Mouse (Mus musculus): ENCODE results near the gene Hist1h3f. TPM values are rescaled to one million over a fixed set of nuclear protein-coding genes. Genes with fewer than 3 reads are reported as not detected.
"Not testable (repeated sequence)": the region's sequence is repeated elsewhere in the genome, so short reads cannot be mapped to it uniquely, and the experiment has no call there.

The Hist1h3f gene
- total and polyA plus RNA-seq, 3 experiments: 0.94 to 5.5 (median 5.1) TPM

GRCm38 (mm10) chr13:23536076-23536822 lies 7.6 kb upstream of the Hist1h3f start:
- Histone ChIP-seq H3K27me3 (ENCODE audit: control insufficient read depth, insufficient read depth, low read length) (no peaks in the 10 kb centered on the region), H3K9ac (ENCODE audit: low read depth, low read length) (no peak overlapping the region), H3K27ac (no peak overlapping the region), H3K36me3 (ENCODE audit: control insufficient read depth, insufficient read depth, low read length) (peaks cover 14% of the 10 kb centered on the region), H3K4me3 (no peak overlapping the region), H3K79me2 (replicated peaks; ENCODE audit: control insufficient read depth, insufficient read depth, low read length) (no peaks in the 10 kb centered on the region), H3K4me1 (ENCODE audit: control insufficient read depth, insufficient read depth, low read length) (peaks cover 4% of the 10 kb centered on the region)
- 33% methylated on average over 7 of the region's 7 CpGs for WGBS
- intact Hi-C loops (cut with DNase I): no loop called here
- DNase-seq: no peak
- TF ChIP-seq CTCF (IDR thresholded peaks at IDR 0.05): no peak
- TF ChIP-seq EP300 (IDR thresholded peaks at IDR 0.05; ENCODE audit: insufficient read depth, low read depth, low read length): no peak
- TF ChIP-seq POLR2A (IDR thresholded peaks at IDR 0.05; ENCODE audit: insufficient read depth, low read depth, low read length): no peak

- H3K4me1 ChIP-seq (ENCODE audit: control insufficient read depth, insufficient read depth, low read length): peaks cover 4% of the 10 kb centered on the region
- peaks cover 13% of the 10 kb centered on the region for H3K36me3 ChIP-seq (ENCODE audit: control insufficient read depth, insufficient read depth, low read length)
- DNase-seq: no peak
- H3K79me2 ChIP-seq (replicated peaks; ENCODE audit: control insufficient read depth, insufficient read depth, low read length): no peaks in the 10 kb centered on the region
- no peaks in the 10 kb centered on the region for H3K27me3 ChIP-seq (ENCODE audit: control insufficient read depth, insufficient read depth, low read length)
- intact Hi-C loops (cut with DNase I): no loop called here
- TF ChIP-seq CTCF (IDR thresholded peaks at IDR 0.05) (no peak), POLR2A (IDR thresholded peaks at IDR 0.05; ENCODE audit: insufficient read depth, low read depth, low read length) (no peak), EP300 (IDR thresholded peaks at IDR 0.05; ENCODE audit: insufficient read depth, low read depth, low read length) (no peak)
- no peak overlapping the region for H3K27ac ChIP-seq
- no peak overlapping the region for H3K4me3 ChIP-seq
- 88% methylated on average over 3 of the region's 3 CpGs for WGBS
- no peak overlapping the region for H3K9ac ChIP-seq (ENCODE audit: low read depth, low read length)
Measured at GRCm38 (mm10) chr13:23537006-23537710, 6.7 kb upstream of the Hist1h3f start.

- intact Hi-C loops (cut with DNase I): no loop called here
- Histone ChIP-seq H3K36me3 (ENCODE audit: control insufficient read depth, insufficient read depth, low read length) (peaks cover 7% of the 10 kb centered on the region), H3K27me3 (ENCODE audit: control insufficient read depth, insufficient read depth, low read length) (no peaks in the 10 kb centered on the region), H3K79me2 (replicated peaks; ENCODE audit: control insufficient read depth, insufficient read depth, low read length) (no peaks in the 10 kb centered on the region), H3K27ac (no peak overlapping the region), H3K4me3 (no peak overlapping the region), H3K9ac (ENCODE audit: low read depth, low read length) (no peak overlapping the region), H3K4me1 (ENCODE audit: control insufficient read depth, insufficient read depth, low read length) (no peaks in the 10 kb centered on the region; the same call in none of the 2 replicates)
- no peak for TF ChIP-seq POLR2A (IDR thresholded peaks at IDR 0.05; ENCODE audit: insufficient read depth, low read depth, low read length)
- no peak for TF ChIP-seq EP300 (IDR thresholded peaks at IDR 0.05; ENCODE audit: insufficient read depth, low read depth, low read length)
- no peak for TF ChIP-seq CTCF (IDR thresholded peaks at IDR 0.05)
- 85% methylated on average over 5 of the region's 5 CpGs for WGBS
- DNase-seq: no peak
Measured at GRCm38 (mm10) chr13:23538249-23538648, 5.6 kb upstream of the Hist1h3f start.

GRCm38 (mm10) chr13:23539821-23540220 lies 4.0 kb upstream of the Hist1h3f start:
- H3K4me1 ChIP-seq (ENCODE audit: control insufficient read depth, insufficient read depth, low read length); intact Hi-C loops (cut with DNase I); H3K27ac ChIP-seq; H3K9ac ChIP-seq (ENCODE audit: low read depth, low read length); DNase-seq; H3K79me2 ChIP-seq (replicated peaks; ENCODE audit: control insufficient read depth, insufficient read depth, low read length); H3K4me3 ChIP-seq; H3K27me3 ChIP-seq (ENCODE audit: control insufficient read depth, insufficient read depth, low read length); H3K36me3 ChIP-seq (ENCODE audit: control insufficient read depth, insufficient read depth, low read length): not testable (repeated sequence)
- 76% methylated on average over 1 of the region's 1 CpGs for WGBS

GRCm38 (mm10) chr13:23541497-23541896 lies 2.4 kb upstream of the Hist1h3f start:
- Histone ChIP-seq H3K27ac (no peak overlapping the region), H3K36me3 (ENCODE audit: control insufficient read depth, insufficient read depth, low read length) (no peaks in the 10 kb centered on the region), H3K79me2 (replicated peaks; ENCODE audit: control insufficient read depth, insufficient read depth, low read length) (no peaks in the 10 kb centered on the region), H3K4me3 (no peak overlapping the region), H3K9ac (ENCODE audit: low read depth, low read length) (no peak overlapping the region), H3K4me1 (ENCODE audit: control insufficient read depth, insufficient read depth, low read length) (no peaks in the 10 kb centered on the region; the same call in 1 of the 2 replicates), H3K27me3 (ENCODE audit: control insufficient read depth, insufficient read depth, low read length) (no peaks in the 10 kb centered on the region)
- WGBS: 89% methylated on average over 3 of the region's 3 CpGs
- DNase-seq: no peak
- intact Hi-C loops (cut with DNase I): no loop called here
- TF ChIP-seq EP300 (IDR thresholded peaks at IDR 0.05; ENCODE audit: insufficient read depth, low read depth, low read length) (no peak), CTCF (IDR thresholded peaks at IDR 0.05) (no peak), POLR2A (IDR thresholded peaks at IDR 0.05; ENCODE audit: insufficient read depth, low read depth, low read length) (no peak)

GRCm38 (mm10) chr13:23542225-23542980 lies 1.4 kb upstream of the Hist1h3f start:
- intact Hi-C loops (cut with DNase I); H3K79me2 ChIP-seq (replicated peaks; ENCODE audit: control insufficient read depth, insufficient read depth, low read length); H3K36me3 ChIP-seq (ENCODE audit: control insufficient read depth, insufficient read depth, low read length); H3K27ac ChIP-seq; DNase-seq; H3K4me1 ChIP-seq (ENCODE audit: control insufficient read depth, insufficient read depth, low read length); H3K27me3 ChIP-seq (ENCODE audit: control insufficient read depth, insufficient read depth, low read length): not testable (repeated sequence)
- WGBS: 16% methylated on average over 3 of the region's 3 CpGs
- H3K4me3 ChIP-seq: peak overlapping the region; percentile 81
- peak overlapping the region; percentile 54 for H3K9ac ChIP-seq (ENCODE audit: low read depth, low read length)
